Mouse (Mus musculus) CH12.LX (cell line): ENCODE data around the gene Csad. TPM values are rescaled to one million over a fixed set of nuclear protein-coding genes. Genes with fewer than 3 reads are reported as not detected.

Source experiments
- DNase-seq: peaks from one replicate; pipeline ENCODE4 v3.0.0-alpha.2; 2013; ENCODE audit errors: extremely low read depth
- H3K27ac ChIP-seq: 2 replicates; pipeline ENCODE4 v1.5.1; 2012; ENCODE audit warnings: low read depth, mild to moderate bottlenecking, control low read depth, moderate library complexity; ENCODE audit not compliant: insufficient read depth
- H3K27me3 ChIP-seq: replicated peaks from 2 replicates; pipeline ENCODE3; 2012; ENCODE audit warnings: inconsistent platforms
- H3K36me3 ChIP-seq, 2 experiments: replicated peaks in 1 of 2; 2 replicates each; pipeline versions ENCODE3 to v1.6.1; 2012; ENCODE audit warnings: inconsistent platforms in 1 of 2, low read length in 1 of 2, mild to moderate bottlenecking in 1 of 2, mixed read lengths in 1 of 2, moderate library complexity in 1 of 2; ENCODE audit not compliant: control insufficient read depth in 1 of 2, insufficient read depth in 1 of 2
- H3K4me1 ChIP-seq, 2 experiments: 2 replicates each; pipeline ENCODE4 v1.6.1; 2012; ENCODE audit warnings: inconsistent platforms in 1 of 2, moderate library complexity in 1 of 2; ENCODE audit not compliant: insufficient read depth in 2 of 2, control insufficient read depth in 1 of 2
- H3K4me2 ChIP-seq: 2 replicates; pipeline ENCODE4 v1.6.1; 2012; ENCODE audit warnings: low read depth, mild to moderate bottlenecking, control low read depth; ENCODE audit not compliant: poor library complexity, insufficient read depth, severe bottlenecking
- H3K4me3 ChIP-seq, 3 experiments: fragments of 150-350 bp in 1 of 3; sonication (generic) in 1 of 3; replicated peaks in 1 of 3; 2 replicates each; pipeline versions ENCODE3 to v1.5.1; 2011 to 2012; ENCODE audit warnings: low read depth in 2 of 3, low read length in 2 of 3, mild to moderate bottlenecking in 2 of 3, moderate library complexity in 2 of 3, control low read depth in 1 of 3, improper control_type of control experiment in 1 of 3, inconsistent platforms in 1 of 3, mixed read lengths in 1 of 3; ENCODE audit not compliant: poor library complexity in 1 of 3
- H3K79me2 ChIP-seq: replicated peaks from 2 replicates; pipeline ENCODE4 v1.6.1; 2012; ENCODE audit warnings: mild to moderate bottlenecking, moderate library complexity; ENCODE audit not compliant: control insufficient read depth, poor library complexity, insufficient read depth, severe bottlenecking; ENCODE audit errors: extremely low read depth
- H3K9ac ChIP-seq: 2 replicates; pipeline ENCODE4 v1.6.1; 2012; ENCODE audit warnings: low read depth, mild to moderate bottlenecking, control low read depth, moderate library complexity; ENCODE audit not compliant: insufficient read depth
- H3K9me3 ChIP-seq: replicated peaks from 2 replicates; pipeline ENCODE3; 2012; ENCODE audit warnings: low read length, inconsistent platforms, mixed read lengths
- BHLHE40 ChIP-seq: IDR thresholded peaks from 2 replicates; pipeline ENCODE4 v1.6.1; 2011; ENCODE audit warnings: mild to moderate bottlenecking, low read depth, low read length, improper control_type of control experiment
- CHD2 ChIP-seq: IDR thresholded peaks from 2 replicates; pipeline ENCODE4 v1.6.1; 2011; ENCODE audit warnings: low read length, improper control_type of control experiment
- CTCF ChIP-seq, 2 experiments: IDR thresholded peaks in 1 of 2; conservative IDR thresholded peaks in 1 of 2; 2 replicates each; pipeline ENCODE4 v1.5.1; 2011 to 2012; ENCODE audit warnings: low read depth in 2 of 2, low read length in 2 of 2, improper control_type of control experiment in 1 of 2, inconsistent platforms in 1 of 2, mild to moderate bottlenecking in 1 of 2, moderate library complexity in 1 of 2
- E2F4 ChIP-seq: IDR thresholded peaks from 2 replicates; pipeline ENCODE4 v1.6.1; 2011; ENCODE audit warnings: low read depth, low read length, improper control_type of control experiment; ENCODE audit not compliant: insufficient replicate concordance
- ELF1 ChIP-seq: IDR thresholded peaks from 2 replicates; pipeline ENCODE4 v1.6.1; 2014; ENCODE audit warnings: low read depth, mild to moderate bottlenecking, inconsistent platforms, low read length, improper control_type of control experiment
- EP300 ChIP-seq: IDR thresholded peaks from 2 replicates; pipeline ENCODE4 v1.6.1; 2011; ENCODE audit warnings: low read length, improper control_type of control experiment
- ETS1 ChIP-seq: conservative IDR thresholded peaks from 2 replicates; pipeline ENCODE4 v1.6.1; 2012; ENCODE audit warnings: low read depth, mild to moderate bottlenecking, inconsistent platforms, low read length, improper control_type of control experiment, moderate library complexity
- GABPA ChIP-seq: IDR thresholded peaks from 2 replicates; pipeline ENCODE4 v1.6.1; 2012; ENCODE audit warnings: low read depth, low read length, improper control_type of control experiment, inconsistent platforms; ENCODE audit not compliant: insufficient replicate concordance
- JUN ChIP-seq: IDR thresholded peaks from 2 replicates; pipeline ENCODE4 v1.6.1; 2011; ENCODE audit warnings: low read depth, mild to moderate bottlenecking, low read length, improper control_type of control experiment, moderate library complexity; ENCODE audit not compliant: insufficient read depth
- JUND ChIP-seq: conservative IDR thresholded peaks from 2 replicates; pipeline ENCODE4 v1.6.1; 2011; ENCODE audit warnings: low read depth, low read length, improper control_type of control experiment
- KAT2A ChIP-seq: IDR thresholded peaks from 2 replicates; pipeline ENCODE4 v1.6.1; 2012; ENCODE audit warnings: low read length, improper control_type of control experiment, inconsistent platforms; ENCODE audit not compliant: insufficient replicate concordance
- MAZ ChIP-seq: IDR thresholded peaks from 2 replicates; pipeline ENCODE4 v1.6.1; 2012; ENCODE audit warnings: low read depth, mild to moderate bottlenecking, inconsistent platforms, low read length, improper control_type of control experiment, moderate library complexity
- MEF2A ChIP-seq: IDR thresholded peaks from 2 replicates; pipeline ENCODE4 v1.6.1; 2014; ENCODE audit warnings: low read depth, mild to moderate bottlenecking, inconsistent platforms, low read length, improper control_type of control experiment, borderline replicate concordance
- MXI1 ChIP-seq: IDR thresholded peaks from 2 replicates; pipeline ENCODE4 v1.6.1; 2011; ENCODE audit warnings: mild to moderate bottlenecking, low read depth, low read length, improper control_type of control experiment
- MYC ChIP-seq: IDR thresholded peaks from 2 replicates; pipeline ENCODE4 v1.6.1; 2011; ENCODE audit warnings: low read depth, mild to moderate bottlenecking, improper control_type of control experiment, low read length
- NELFE ChIP-seq: IDR thresholded peaks from 2 replicates; pipeline ENCODE4 v1.6.1; 2011; ENCODE audit warnings: low read depth, low read length, improper control_type of control experiment
- NRF1 ChIP-seq: IDR thresholded peaks from 2 replicates; pipeline ENCODE4 v1.6.1; 2014; ENCODE audit warnings: low read depth, mild to moderate bottlenecking, inconsistent platforms, low read length, improper control_type of control experiment, moderate library complexity
- POLR2AphosphoS2 ChIP-seq: IDR thresholded peaks from 2 replicates; pipeline ENCODE4 v1.6.1; 2011; ENCODE audit warnings: low read depth, low read length, improper control_type of control experiment
- RAD21 ChIP-seq: IDR thresholded peaks from 2 replicates; pipeline ENCODE4 v1.6.1; 2011; ENCODE audit warnings: low read depth, mild to moderate bottlenecking, low read length, improper control_type of control experiment, moderate library complexity
- RCOR1 ChIP-seq: conservative IDR thresholded peaks from 2 replicates; pipeline ENCODE4 v1.6.1; 2012; ENCODE audit warnings: low read depth, mild to moderate bottlenecking, inconsistent platforms, low read length, improper control_type of control experiment
- SIN3A ChIP-seq: IDR thresholded peaks from 2 replicates; pipeline ENCODE4 v1.6.1; 2012; ENCODE audit warnings: low read length, improper control_type of control experiment, inconsistent platforms
- TBP ChIP-seq: conservative IDR thresholded peaks from 2 replicates; pipeline ENCODE4 v1.6.1; 2011; ENCODE audit warnings: low read depth, low read length, improper control_type of control experiment
- TCF12 ChIP-seq: IDR thresholded peaks from 2 replicates; pipeline ENCODE4 v1.6.1; 2014; ENCODE audit warnings: low read depth, mild to moderate bottlenecking, inconsistent platforms, low read length, improper control_type of control experiment
- UBTF ChIP-seq: IDR thresholded peaks from 2 replicates; pipeline ENCODE4 v1.6.1; 2012; ENCODE audit warnings: low read depth, mild to moderate bottlenecking, inconsistent platforms, low read length, improper control_type of control experiment, moderate library complexity
- USF2 ChIP-seq: conservative IDR thresholded peaks from 2 replicates; pipeline ENCODE4 v1.6.1; 2011; ENCODE audit warnings: low read depth, low read length, improper control_type of control experiment
- ZC3H11A ChIP-seq: IDR thresholded peaks from 2 replicates; pipeline ENCODE4 v1.6.1; 2012; ENCODE audit warnings: low read depth, mild to moderate bottlenecking, inconsistent platforms, low read length, improper control_type of control experiment
- ZMIZ1 ChIP-seq: IDR thresholded peaks from 2 replicates; pipeline ENCODE4 v1.6.1; 2012; ENCODE audit warnings: low read depth, mild to moderate bottlenecking, inconsistent platforms, low read length, improper control_type of control experiment
- ZNF384 ChIP-seq: IDR thresholded peaks from 2 replicates; pipeline ENCODE4 v1.6.1; 2012; ENCODE audit warnings: low read depth, low read length, improper control_type of control experiment, inconsistent platforms
- dilution Hi-C: fragments of 300-500 bp; cut with MboI; formaldehyde crosslinking; loops from 2 replicates; pipeline ENCODE4 v1.14.3; 2020; ENCODE audit warnings: low sequenced_read_pairs; ENCODE audit not compliant: extremely low pct_unique_long_range_greater_than_20kb, extremely low pct_ligation_motif_present
- in situ Hi-C: fragments of 300-500 bp; cut with MboI; formaldehyde crosslinking; loops from 3 replicates; pipeline ENCODE4 v1.14.3; 2019; ENCODE audit warnings: low sequenced_read_pairs, low pct_ligation_motif_present, low pct_unique_long_range_greater_than_20kb, mixed read lengths
- polyA plus RNA-seq: library from polyadenylated mRNA; unstranded; fragments of >175 nt; gene quantifications from 2 replicates; pipeline ENCODE4 v1.2.1, GENCODE M21; 2012; ENCODE audit warnings: low read depth; ENCODE audit not compliant: insufficient read length
- total RNA-seq, 2 experiments: library from RNA; depleted of rRNA; stranded (reverse); fragments of 300-350 nt in 1 of 2; fragments of >200 nt in 1 of 2; gene quantifications; 2 replicates each; pipeline ENCODE4 v1.2.3; 2012 to 2014

Csad gene
- total and polyA plus RNA-seq, 3 experiments, result 3.7 to 4.7 (median 3.8) TPM

GRCm38 (mm10) chr15:102245891-102246741 lies 41.6 kb upstream of the Csad start:
- no peak for TF ChIP-seq ZNF384
- peak; percentile 29; the same call in 1 of the 2 replicates for TF ChIP-seq SIN3A
- TF ChIP-seq CHD2, result peak; percentile 43; the same call in 1 of the 2 replicates
- TF ChIP-seq NELFE, result no peak
- no peak for TF ChIP-seq RAD21
- no peak for TF ChIP-seq MYC
- TF ChIP-seq EP300, result no peak
- no peak for TF ChIP-seq ZC3H11A
- TF ChIP-seq BHLHE40, result peak; percentile 21; the same call in 1 of the 2 replicates
- TF ChIP-seq POLR2AphosphoS2, result no peak
- no peak for TF ChIP-seq RCOR1
- no peak for TF ChIP-seq USF2
- TF ChIP-seq ZMIZ1, result no peak
- no peak for TF ChIP-seq JUND
- no peak for TF ChIP-seq E2F4
- TF ChIP-seq MXI1, result peak; percentile 31; the same call in 1 of the 2 replicates
- TF ChIP-seq TBP, result no peak
- TF ChIP-seq TCF12, result no peak
- TF ChIP-seq ELF1, result no peak
- no peak for TF ChIP-seq GABPA
- no peak for TF ChIP-seq ETS1
- no peak for TF ChIP-seq CTCF (conservative IDR thresholded peaks at IDR 0.05 in 1 of 2, IDR thresholded peaks at IDR 0.05 in 1 of 2; ENCODE audit: low read depth in 2 of 2, low read length in 2 of 2)
- no peak for TF ChIP-seq JUN
- TF ChIP-seq MEF2A, result no peak
- no peak for TF ChIP-seq KAT2A
- no peak for TF ChIP-seq MAZ
- no peak for TF ChIP-seq UBTF
- TF ChIP-seq NRF1, result peak; percentile 54; the same call in 1 of the 2 replicates
- no peak for DNase-seq
- Histone ChIP-seq H3K36me3 (no peaks in the 10 kb centered on the region), H3K4me3 (peak overlapping the region; percentile 53 to 57 (median 55)), H3K27me3 (peaks cover 66% of the 10 kb centered on the region), H3K4me2 (peak overlapping the region; percentile 79), H3K9me3 (no peaks in the 10 kb centered on the region), H3K4me1 (peaks cover 5 to 27% of the 10 kb centered on the region in 2 experiments; a peak in 2 of 4 replicates), H3K27ac (no peak overlapping the region), H3K79me2 (no peaks in the 10 kb centered on the region), H3K9ac (no peak overlapping the region)
- in situ Hi-C loops (no loop called here), dilution Hi-C loops (no loop called here)
